Mouse (Mus musculus) midbrain, embryonic 11.5 days (tissue): Measurements from ENCODE around the gene Gm5460. TPM values are rescaled to one million over a fixed set of nuclear protein-coding genes. Genes with fewer than 3 reads are reported as not detected.

Experiments
- ATAC-seq: fragments of 200-750 bp; cut with Nextera tagmentation; 2 replicates; pipeline ENCODE4 v1.8.0; 2017; ENCODE audit warnings: moderate TSS enrichment, moderate library complexity; ENCODE audit not compliant: low FRiP score
- DNase-seq: peaks from one replicate; pipeline ENCODE4 v3.0.0; 2015; ENCODE audit warnings: low spot score; ENCODE audit errors: missing footprints
- H3K27ac ChIP-seq: fragments of 300-500 bp; sonication (generic); 2 replicates; pipeline ENCODE4 v1.5.1; 2014; ENCODE audit warnings: low read depth, low read length
- H3K27me3 ChIP-seq: fragments of 300-500 bp; sonication (generic); 2 replicates; pipeline ENCODE4 v1.6.1; 2014; ENCODE audit warnings: mild to moderate bottlenecking, low read length, moderate library complexity, mixed read lengths; ENCODE audit not compliant: control insufficient read depth, insufficient read depth
- H3K36me3 ChIP-seq: fragments of 300-500 bp; sonication (generic); 2 replicates; pipeline ENCODE4 v1.6.1; 2014; ENCODE audit warnings: mild to moderate bottlenecking, low read length, moderate library complexity, mixed read lengths; ENCODE audit not compliant: control insufficient read depth, insufficient read depth
- H3K4me1 ChIP-seq: fragments of 300-500 bp; sonication (generic); 2 replicates; pipeline ENCODE4 v1.6.1; 2014; ENCODE audit warnings: low read length; ENCODE audit not compliant: control insufficient read depth, insufficient read depth
- H3K4me2 ChIP-seq: fragments of 300-500 bp; sonication (generic); 2 replicates; pipeline ENCODE4 v1.6.1; 2014; ENCODE audit warnings: mild to moderate bottlenecking, moderate library complexity
- H3K4me3 ChIP-seq: fragments of 300-500 bp; sonication (generic); 2 replicates; pipeline ENCODE4 v1.5.1; 2014; ENCODE audit warnings: low read depth, low read length
- H3K9ac ChIP-seq: fragments of 300-500 bp; sonication (generic); 2 replicates; pipeline ENCODE4 v1.6.1; 2014; ENCODE audit warnings: low read length
- H3K9me3 ChIP-seq: fragments of 300-500 bp; sonication (generic); 2 replicates; pipeline ENCODE4 v1.6.1; 2016; ENCODE audit warnings: low read length; ENCODE audit not compliant: control insufficient read depth
- WGBS: fragments of 180-500 bp; shearing (Covaris S2); extraction: QIAGEN DNeasy Blood & Tissue Kit; methylation state at CpG from one replicate; pipeline ENCODE4 v1.1.7; 2014; 5-methylcytosine and 5-hydroxymethylcytosine counted together
- polyA plus RNA-seq: library from polyadenylated mRNA; unstranded; fragments of >200 nt; fragmentation: Nextera tagmentation; extraction: Ambion mirVana; gene quantifications from 2 replicates; pipeline ENCODE4 v1.2.1, GENCODE M21; 2014

The Gm5460 gene
- polyA plus RNA-seq: not detected in 2 replicates

DNA sequence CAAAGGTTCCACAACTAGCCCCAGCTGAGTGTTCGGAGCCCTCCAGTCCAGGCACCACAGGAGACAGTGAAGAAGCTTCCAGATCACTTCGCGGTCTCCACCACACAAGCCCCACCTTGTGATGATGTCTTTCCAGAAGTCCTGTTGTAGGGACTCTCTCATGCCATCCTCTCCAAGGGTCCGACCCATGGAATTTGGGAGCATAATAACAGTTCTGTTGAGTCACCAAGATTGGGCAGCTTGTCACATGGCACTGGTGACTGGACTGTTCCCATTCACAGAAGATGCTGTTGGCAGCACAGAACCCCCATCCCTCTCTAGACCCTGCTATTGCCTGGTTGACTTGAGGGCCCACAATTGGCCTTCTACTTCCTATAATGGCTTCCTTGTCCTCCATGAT lies at the start of gene Gm5460:
Gene Gm5460, plus strand, starts transcription at position 378 of the 400 bp plus-strand sequence.
- no peaks in the 10 kb centered on the region for H3K27me3 ChIP-seq
- no peak for ATAC-seq
- H3K4me1 ChIP-seq: no peaks in the 10 kb centered on the region
- no peaks in the 10 kb centered on the region for H3K9me3 ChIP-seq
- H3K9ac ChIP-seq: no peak within 1 kb of the TSS
- DNase-seq: no peak
- H3K4me3 ChIP-seq: no peak within 1 kb of the TSS
- H3K4me2 ChIP-seq: no peak within 1 kb of the TSS
- WGBS: 99% methylated on average over 4 of the region's 4 CpGs
- H3K27ac ChIP-seq: no peak within 1 kb of the TSS
- H3K36me3 ChIP-seq: no peaks in the 10 kb centered on the region

GRCm38 (mm10) chr14:33972679-33973078 lies 43.9 kb upstream of the Gm5460 start:
- WGBS: 51% methylated on average over 7 of the region's 7 CpGs
- no peak overlapping the region for H3K9ac ChIP-seq
- no peak for DNase-seq
- no peaks in the 10 kb centered on the region for H3K9me3 ChIP-seq
- H3K36me3 ChIP-seq: no peaks in the 10 kb centered on the region
- no peak overlapping the region for H3K4me3 ChIP-seq
- H3K27me3 ChIP-seq: no peaks in the 10 kb centered on the region
- ATAC-seq: no peak
- H3K4me2 ChIP-seq: no peak overlapping the region
- H3K27ac ChIP-seq: no peak overlapping the region
- no peaks in the 10 kb centered on the region for H3K4me1 ChIP-seq

GRCm38 (mm10) chr14:33974752-33975151 lies 41.8 kb upstream of the Gm5460 start:
- peaks cover 2% of the 10 kb centered on the region; the same call in 1 of the 2 replicates for H3K27me3 ChIP-seq
- 67% methylated on average over 5 of the region's 5 CpGs for WGBS
- peaks cover 2% of the 10 kb centered on the region; the same call in 1 of the 2 replicates for H3K4me1 ChIP-seq
- no peak for ATAC-seq
- no peaks in the 10 kb centered on the region for H3K36me3 ChIP-seq
- no peak overlapping the region for H3K4me2 ChIP-seq
- no peaks in the 10 kb centered on the region for H3K9me3 ChIP-seq
- H3K9ac ChIP-seq: no peak overlapping the region
- no peak for DNase-seq
- H3K27ac ChIP-seq: no peak overlapping the region
- H3K4me3 ChIP-seq: no peak overlapping the region

GRCm38 (mm10) chr14:33977748-33978147 lies 38.8 kb upstream of the Gm5460 start:
- 43% methylated on average over 7 of the region's 7 CpGs for WGBS
- DNase-seq (no peak), ATAC-seq (no peak)
- Histone ChIP-seq H3K36me3 (no peaks in the 10 kb centered on the region), H3K4me3 (no peak overlapping the region), H3K27me3 (peaks cover 2% of the 10 kb centered on the region; the same call in 1 of the 2 replicates), H3K27ac (no peak overlapping the region), H3K4me1 (peaks cover 2% of the 10 kb centered on the region; the same call in 1 of the 2 replicates), H3K9me3 (no peaks in the 10 kb centered on the region), H3K4me2 (no peak overlapping the region), H3K9ac (no peak overlapping the region)

GRCm38 (mm10) chr14:33978604-33979059 lies 37.9 kb upstream of the Gm5460 start, which contains the start of gene Zfp488:
TSS of gene Zfp488 (minus strand) at chr14:33978764.
- Histone ChIP-seq H3K4me3 (peak within 1 kb of the TSS; percentile 34), H3K27me3 (peaks cover 2% of the 10 kb centered on the region; the same call in 1 of the 2 replicates), H3K4me2 (peak within 1 kb of the TSS; percentile 73), H3K9ac (peak within 1 kb of the TSS; percentile 45; the same call in 1 of the 2 replicates), H3K36me3 (no peaks in the 10 kb centered on the region), H3K9me3 (no peaks in the 10 kb centered on the region), H3K27ac (no peak within 1 kb of the TSS), H3K4me1 (peaks cover 2% of the 10 kb centered on the region; the same call in 1 of the 2 replicates)
- ATAC-seq: peak; percentile 64
- WGBS: 5% methylated on average over 25 of the region's 25 CpGs
- DNase-seq: peak; percentile 90

GRCm38 (mm10) chr14:33989201-33989600 lies 27.4 kb upstream of the Gm5460 start:
- Histone ChIP-seq H3K4me2 (no peak overlapping the region), H3K9ac (no peak overlapping the region), H3K4me3 (no peak overlapping the region), H3K27ac (no peak overlapping the region), H3K36me3 (no peaks in the 10 kb centered on the region), H3K9me3 (no peaks in the 10 kb centered on the region), H3K27me3 (no peaks in the 10 kb centered on the region), H3K4me1 (no peaks in the 10 kb centered on the region)
- DNase-seq: no peak
- ATAC-seq: no peak
- 63% methylated on average over 3 of the region's 3 CpGs for WGBS

DNA sequence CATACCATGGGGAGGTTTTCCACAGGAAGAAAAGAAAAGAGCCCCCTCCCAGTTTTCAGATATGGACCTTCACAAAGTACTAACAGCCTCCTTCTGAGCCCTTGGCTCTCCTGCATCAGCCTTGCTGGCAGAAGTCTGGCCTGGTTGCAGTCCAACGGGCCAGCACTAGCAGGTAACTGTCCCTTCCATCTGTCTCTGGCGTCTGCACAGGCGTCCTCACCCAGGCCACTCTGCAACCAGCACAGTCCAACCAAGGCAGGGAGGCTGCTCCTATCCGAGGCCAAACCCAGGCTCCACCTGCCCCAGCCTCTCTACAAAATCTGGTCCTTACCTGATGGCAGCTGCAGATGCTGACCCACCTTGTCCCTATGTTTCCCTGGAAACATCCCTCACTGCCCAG lies 24.6 kb upstream of the Gm5460 start:
- H3K27me3 ChIP-seq: no peaks in the 10 kb centered on the region
- no peak overlapping the region for H3K4me3 ChIP-seq
- H3K4me1 ChIP-seq: no peaks in the 10 kb centered on the region
- WGBS: 80% methylated on average over 4 of the region's 4 CpGs
- no peak for DNase-seq
- no peak overlapping the region for H3K9ac ChIP-seq
- H3K27ac ChIP-seq: no peak overlapping the region
- no peaks in the 10 kb centered on the region for H3K36me3 ChIP-seq
- H3K9me3 ChIP-seq: no peaks in the 10 kb centered on the region
- no peak for ATAC-seq
- H3K4me2 ChIP-seq: no peak overlapping the region

DNA sequence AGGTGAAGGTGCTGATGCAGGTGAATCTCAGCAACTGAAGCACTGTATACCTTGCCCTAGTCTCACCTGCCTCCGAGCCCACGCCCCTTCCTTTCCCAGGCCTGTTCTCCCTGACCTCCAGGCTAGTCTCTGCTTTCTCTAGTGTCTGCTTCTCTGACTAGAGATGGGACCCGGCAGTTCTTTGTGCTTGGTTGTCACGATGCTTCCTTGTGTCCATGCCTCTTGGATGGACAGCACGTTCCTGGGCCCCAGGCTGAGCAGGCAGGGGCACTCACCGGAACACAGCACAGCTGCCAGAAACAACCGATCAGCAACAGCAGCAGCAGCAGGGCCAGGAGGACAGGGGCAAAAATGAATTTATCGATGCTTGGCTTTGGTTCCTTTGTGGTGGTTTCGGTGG lies 23.5 kb upstream of the Gm5460 start:
- Histone ChIP-seq H3K27ac (no peak overlapping the region), H3K9ac (no peak overlapping the region), H3K4me3 (no peak overlapping the region), H3K27me3 (no peaks in the 10 kb centered on the region), H3K4me1 (no peaks in the 10 kb centered on the region), H3K9me3 (no peaks in the 10 kb centered on the region), H3K4me2 (no peak overlapping the region), H3K36me3 (no peaks in the 10 kb centered on the region)
- 94% methylated on average over 9 of the region's 9 CpGs for WGBS
- no peak for ATAC-seq
- DNase-seq: no peak

- Histone ChIP-seq H3K4me1 (no peaks in the 10 kb centered on the region), H3K27ac (no peak overlapping the region), H3K27me3 (no peaks in the 10 kb centered on the region), H3K9ac (no peak overlapping the region), H3K4me2 (no peak overlapping the region), H3K4me3 (no peak overlapping the region), H3K36me3 (no peaks in the 10 kb centered on the region), H3K9me3 (no peaks in the 10 kb centered on the region)
- DNase-seq: no peak
- ATAC-seq: no peak
- 88% methylated on average over 6 of the region's 6 CpGs for WGBS
Measured at GRCm38 (mm10) chr14:33993521-33994289, 22.9 kb upstream of the Gm5460 start.
